Mouse (Mus musculus) forebrain, postnatal 0 days (tissue): ENCODE measurements at regions not wholly inside any gene's neighbourhood (a gene's known extent, or its start where the extent isn't known, plus 50 kb on each side); places are given as distances from the start of the nearest gene placed in this dataset.

Experiments used
- ATAC-seq: fragments of 200-750 bp; cut with Nextera tagmentation; 2 replicates; pipeline ENCODE4 v1.8.0; 2017; ENCODE audit warnings: mild to moderate bottlenecking, moderate library complexity
- DNase-seq: peaks from one replicate; pipeline ENCODE4 v3.0.0-alpha.2; 2015
- H3K27ac ChIP-seq: fragments of 300-500 bp; sonication (generic); 2 replicates; pipeline ENCODE4 v1.5.1; 2014; ENCODE audit warnings: low read depth, mild to moderate bottlenecking, antibody characterized with exemption, low read length, moderate library complexity, mixed read lengths
- H3K27me3 ChIP-seq: fragments of 300-500 bp; sonication (generic); 2 replicates; pipeline ENCODE4 v1.6.1; 2014; ENCODE audit warnings: mild to moderate bottlenecking, low read length, mixed read lengths; ENCODE audit not compliant: insufficient read depth
- H3K36me3 ChIP-seq: fragments of 300-500 bp; sonication (generic); 2 replicates; pipeline ENCODE4 v1.6.1; 2014; ENCODE audit warnings: mild to moderate bottlenecking, moderate library complexity; ENCODE audit not compliant: insufficient read depth
- H3K4me1 ChIP-seq: fragments of 300-500 bp; sonication (generic); 2 replicates; pipeline ENCODE4 v1.6.1; 2014; ENCODE audit warnings: antibody characterized with exemption; ENCODE audit not compliant: insufficient read depth
- H3K4me2 ChIP-seq: fragments of 300-500 bp; sonication (generic); 2 replicates; pipeline ENCODE4 v1.6.1; 2014; ENCODE audit warnings: low read depth, mild to moderate bottlenecking, moderate library complexity
- H3K4me3 ChIP-seq: fragments of 300-500 bp; sonication (generic); 2 replicates; pipeline ENCODE4 v1.5.1; 2014; ENCODE audit warnings: low read depth, low read length, mixed read lengths
- H3K9ac ChIP-seq: fragments of 300-500 bp; sonication (generic); 2 replicates; pipeline ENCODE4 v1.6.1; 2014; ENCODE audit warnings: mild to moderate bottlenecking
- H3K9me3 ChIP-seq: fragments of 300-500 bp; sonication (generic); 2 replicates; pipeline ENCODE4 v1.6.1; 2016; ENCODE audit warnings: low read length
- CTCF ChIP-seq: sonication (generic); IDR thresholded peaks from 2 replicates; pipeline ENCODE4 v1.5.1; 2016; ENCODE audit warnings: antibody characterized with exemption, control low read depth, low read depth
- WGBS: fragments of 180-500 bp; shearing (Covaris S2); extraction: QIAGEN DNeasy Blood & Tissue Kit; methylation state at CpG from one replicate; pipeline ENCODE4 v1.1.7; 2014; 5-methylcytosine and 5-hydroxymethylcytosine counted together

DNA sequence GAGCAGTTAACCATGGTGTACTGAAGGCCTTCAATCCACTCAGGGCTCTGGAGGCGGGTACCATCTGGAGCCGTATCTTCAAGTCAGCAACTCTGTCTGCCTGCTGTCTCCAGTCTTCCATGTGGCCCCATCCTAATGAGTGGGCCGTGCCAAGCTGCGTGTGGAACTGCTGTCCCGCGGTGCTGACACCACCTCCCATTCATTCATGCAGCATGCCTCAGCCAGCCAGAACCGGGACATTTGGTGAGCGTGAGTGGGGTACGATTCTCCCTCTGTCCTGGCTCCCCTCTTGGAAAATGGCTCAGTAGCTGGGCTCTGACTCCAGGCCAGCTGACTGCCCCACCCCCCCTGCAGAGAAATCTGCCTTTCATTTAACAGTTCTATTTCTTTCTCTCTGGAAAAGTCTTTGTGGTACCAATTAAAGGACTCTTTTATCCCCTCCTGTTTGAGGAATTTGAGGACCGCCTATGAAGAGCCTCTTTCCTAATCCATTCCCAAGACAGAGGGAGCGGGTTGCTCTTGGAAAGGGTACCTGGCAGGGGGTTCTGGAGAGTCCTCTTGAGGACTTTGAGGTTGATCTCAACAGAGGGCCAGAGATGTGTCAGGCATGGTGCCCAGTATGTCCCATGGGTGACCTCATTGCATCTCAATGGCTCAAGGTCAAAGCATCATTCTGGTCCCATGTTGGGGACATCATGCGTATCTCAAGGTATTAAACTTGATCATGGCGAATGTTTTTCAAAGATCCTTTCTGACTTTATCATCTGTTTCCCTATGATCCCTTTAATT lies 55.5 kb upstream of the Brd7 start:
- no peak overlapping the region for H3K27ac ChIP-seq
- no peaks in the 10 kb centered on the region for H3K9me3 ChIP-seq
- 22% methylated on average over 13 of the region's 13 CpGs for WGBS

DNA sequence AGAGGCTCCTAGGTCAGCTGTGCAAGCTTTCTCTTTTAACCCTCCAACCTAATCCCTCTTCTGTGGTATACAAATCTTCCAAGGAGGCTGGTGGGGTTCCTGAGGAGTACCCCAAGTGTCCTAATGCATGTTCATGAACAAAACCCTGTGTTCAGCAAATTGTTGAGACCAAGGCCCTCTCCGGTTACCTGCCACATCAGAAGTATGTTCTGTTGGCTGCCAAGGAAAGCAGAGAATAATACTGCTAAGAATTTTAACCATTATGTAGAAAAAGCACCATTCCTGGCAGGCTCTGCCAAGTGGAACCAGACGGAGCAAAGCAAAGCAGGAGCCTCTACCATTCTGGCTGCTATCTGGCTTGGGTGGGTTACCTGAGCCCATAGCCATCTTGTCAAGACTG lies 61.3 kb upstream of the Brd7 start:
- no peaks in the 10 kb centered on the region for H3K36me3 ChIP-seq
- no peak overlapping the region for H3K4me2 ChIP-seq
- no peak overlapping the region for H3K4me3 ChIP-seq
- no peaks in the 10 kb centered on the region for H3K27me3 ChIP-seq
- H3K9ac ChIP-seq = no peak overlapping the region
- no peaks in the 10 kb centered on the region for H3K9me3 ChIP-seq
- 76% methylated on average over 2 of the region's 2 CpGs for WGBS
- ATAC-seq (no peak), DNase-seq (no peak)
- no peak overlapping the region for H3K27ac ChIP-seq
- no peak for TF ChIP-seq CTCF
- H3K4me1 ChIP-seq = no peaks in the 10 kb centered on the region

More for the DNA sequence above, 55.5 kb upstream of the Brd7 start:
- TF ChIP-seq CTCF = no peak
- Histone ChIP-seq H3K4me2 (no peak overlapping the region), H3K4me1 (no peaks in the 10 kb centered on the region), H3K27me3 (no peaks in the 10 kb centered on the region), H3K9ac (no peak overlapping the region), H3K36me3 (no peaks in the 10 kb centered on the region), H3K4me3 (no peak overlapping the region)
- ATAC-seq (peak; percentile 87), DNase-seq (peak; percentile 43)

DNA sequence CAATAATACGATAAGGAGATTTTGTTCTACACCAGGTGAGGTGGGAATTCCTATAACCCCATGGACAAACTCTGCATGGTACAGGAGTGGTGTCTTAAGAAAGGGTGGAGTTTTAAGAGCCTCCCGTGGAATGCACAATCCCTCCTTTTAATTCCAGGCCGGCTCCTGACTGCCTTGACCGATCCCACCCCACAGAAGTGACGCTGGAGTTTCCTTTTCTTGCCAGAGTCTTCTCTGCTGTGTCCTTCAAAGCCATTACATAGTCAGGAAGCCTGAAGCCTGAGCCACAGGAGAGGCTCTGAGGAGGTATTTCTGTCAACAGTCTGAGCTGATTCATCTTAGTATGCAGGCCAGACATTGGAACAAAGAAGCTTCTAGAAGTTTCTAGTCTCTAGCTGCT lies 66.6 kb upstream of the Brd7 start:
- Histone ChIP-seq H3K4me2 (no peak overlapping the region), H3K36me3 (no peaks in the 10 kb centered on the region), H3K27me3 (no peaks in the 10 kb centered on the region), H3K9ac (no peak overlapping the region), H3K9me3 (no peaks in the 10 kb centered on the region), H3K4me1 (no peaks in the 10 kb centered on the region), H3K27ac (no peak overlapping the region), H3K4me3 (no peak overlapping the region)
- DNase-seq (no peak), ATAC-seq (no peak)
- 72% methylated on average over 5 of the region's 5 CpGs for WGBS
- no peak for TF ChIP-seq CTCF

DNA sequence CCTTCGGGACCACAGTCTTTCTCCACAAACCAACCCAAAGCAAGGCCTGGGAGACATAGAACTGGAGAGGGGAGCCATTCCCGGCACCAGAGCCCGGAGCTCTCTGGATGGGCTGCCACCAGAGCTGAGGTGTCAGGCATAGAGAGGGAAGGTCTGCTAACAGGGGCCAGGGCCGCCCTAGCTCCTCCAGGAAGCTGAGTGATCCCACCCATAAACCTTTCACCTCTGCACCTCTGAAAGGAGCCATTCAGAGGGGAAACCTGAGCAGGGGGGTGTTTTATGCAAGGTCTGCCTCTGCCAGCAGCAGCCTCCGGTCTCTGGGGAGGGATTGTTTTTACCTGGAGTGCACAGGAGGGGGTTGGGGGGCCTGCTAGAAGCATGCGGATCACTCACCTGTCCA lies 69.4 kb upstream of the Brd7 start:
- 62% methylated on average over 6 of the region's 6 CpGs for WGBS
- Histone ChIP-seq H3K27ac (no peak overlapping the region), H3K4me1 (no peaks in the 10 kb centered on the region), H3K4me3 (no peak overlapping the region), H3K4me2 (no peak overlapping the region), H3K27me3 (no peaks in the 10 kb centered on the region), H3K9ac (no peak overlapping the region), H3K36me3 (no peaks in the 10 kb centered on the region), H3K9me3 (no peaks in the 10 kb centered on the region)
- DNase-seq (no peak), ATAC-seq (no peak)
- TF ChIP-seq CTCF = no peak

DNA sequence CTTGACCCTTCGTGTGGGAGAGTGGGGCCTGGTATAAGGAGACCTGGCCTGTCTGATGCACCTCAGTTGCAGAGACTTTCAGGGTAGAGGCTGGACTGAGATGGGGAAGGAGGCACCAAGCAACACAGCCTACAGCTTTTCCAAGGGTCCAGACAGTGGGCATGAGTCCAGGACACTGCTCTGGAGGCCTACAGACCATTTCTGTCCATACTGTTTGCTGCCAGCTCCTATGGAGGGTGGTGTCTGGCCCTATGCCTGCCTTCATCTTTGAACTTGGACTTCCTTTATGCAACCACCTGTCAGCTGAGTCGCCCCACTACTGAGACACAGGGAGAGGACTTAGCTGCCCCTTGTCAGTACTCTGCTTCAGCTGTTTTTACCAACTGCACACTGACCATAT lies 73.7 kb upstream of the Brd7 start:
- no peak overlapping the region for H3K4me2 ChIP-seq
- no peak for DNase-seq
- no peak for ATAC-seq
- WGBS = 91% methylated on average over 2 of the region's 2 CpGs
- H3K36me3 ChIP-seq = no peaks in the 10 kb centered on the region
- no peak overlapping the region for H3K4me3 ChIP-seq
- H3K4me1 ChIP-seq = no peaks in the 10 kb centered on the region
- H3K27me3 ChIP-seq = no peaks in the 10 kb centered on the region
- no peak overlapping the region for H3K27ac ChIP-seq
- no peaks in the 10 kb centered on the region for H3K9me3 ChIP-seq
- no peak for TF ChIP-seq CTCF
- H3K9ac ChIP-seq = no peak overlapping the region

DNA sequence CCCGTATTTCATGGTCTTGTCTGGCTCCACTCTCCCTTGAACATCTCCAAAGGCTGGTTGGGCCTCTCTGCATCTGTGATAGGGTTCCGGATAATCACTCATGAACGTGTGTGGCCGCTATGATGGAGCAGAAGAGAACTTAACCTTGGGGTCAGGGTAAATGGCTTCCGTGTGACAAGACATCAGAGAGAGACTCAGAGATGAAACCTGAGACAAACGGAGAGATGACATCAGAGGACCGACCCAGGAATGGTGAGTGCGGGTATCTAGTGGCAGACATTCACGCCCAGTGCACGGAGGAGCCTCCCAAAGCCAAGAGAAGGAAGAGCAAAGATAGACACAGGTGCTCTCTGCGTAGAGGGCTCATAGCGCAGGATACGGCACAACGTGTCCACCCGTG lies 78.2 kb upstream of the Brd7 start:
- Histone ChIP-seq H3K4me2 (no peak overlapping the region), H3K9me3 (no peaks in the 10 kb centered on the region), H3K36me3 (no peaks in the 10 kb centered on the region), H3K4me1 (no peaks in the 10 kb centered on the region), H3K9ac (no peak overlapping the region), H3K4me3 (no peak overlapping the region), H3K27me3 (no peaks in the 10 kb centered on the region), H3K27ac (no peak overlapping the region)
- no peak for DNase-seq
- 85% methylated on average over 15 of the region's 15 CpGs for WGBS
- no peak for TF ChIP-seq CTCF
- no peak for ATAC-seq

DNA sequence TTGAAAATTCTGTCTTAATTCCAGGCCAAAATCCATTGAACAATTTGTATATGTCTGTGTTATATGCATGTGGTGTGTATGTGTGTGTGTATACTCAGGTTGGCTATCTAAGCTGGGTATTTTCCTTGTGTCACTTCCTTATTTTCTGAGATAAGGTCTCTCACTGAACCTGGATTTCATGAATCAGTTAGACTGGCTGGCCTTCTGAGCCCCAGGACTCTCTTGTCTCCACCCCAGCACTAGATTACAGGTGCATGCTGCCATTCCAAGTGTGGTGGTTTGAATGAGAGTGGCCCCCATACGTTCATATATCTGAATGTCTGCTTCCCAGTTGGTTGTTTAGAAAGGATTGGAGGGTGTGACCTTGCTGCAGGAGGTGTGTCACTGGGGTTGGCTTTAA lies 77.8 kb upstream of the Nkd1 start:
- WGBS = 47% methylated on average over 1 of the region's 1 CpGs
- no peak for DNase-seq
- no peak overlapping the region for H3K27ac ChIP-seq
- no peak overlapping the region for H3K9ac ChIP-seq
- H3K4me3 ChIP-seq = no peak overlapping the region
- no peaks in the 10 kb centered on the region for H3K36me3 ChIP-seq
- ATAC-seq = no peak
- TF ChIP-seq CTCF = no peak
- no peaks in the 10 kb centered on the region for H3K4me1 ChIP-seq
- no peak overlapping the region for H3K4me2 ChIP-seq
- H3K27me3 ChIP-seq = no peaks in the 10 kb centered on the region
- no peaks in the 10 kb centered on the region for H3K9me3 ChIP-seq
